Mouse (Mus musculus) brain, embryonic 14.5 days (tissue): ENCODE measurements at regions not wholly inside any gene's neighbourhood (a gene's known extent, or its start where the extent isn't known, plus 50 kb on each side); places are given as distances from the start of the nearest gene placed in this dataset.

Experiments used
- DNase-seq: peaks from one replicate; pipeline ENCODE4 v3.0.0-alpha.2; 2011; ENCODE audit warnings: low read depth
- CTCF ChIP-seq: fragments of 200-500 bp; IDR thresholded peaks from 2 replicates; pipeline ENCODE4 v1.5.1; 2012; ENCODE audit warnings: inconsistent platforms, mild to moderate bottlenecking, moderate library complexity, borderline replicate concordance; ENCODE audit not compliant: insufficient read depth, insufficient read length; ENCODE audit errors: extremely low read depth
- POLR2A ChIP-seq: fragments of 200-500 bp; IDR thresholded peaks from 2 replicates; pipeline ENCODE4 v1.6.1; 2012; ENCODE audit warnings: mild to moderate bottlenecking, inconsistent platforms, borderline replicate concordance; ENCODE audit not compliant: poor library complexity, insufficient read depth, insufficient read length, severe bottlenecking; ENCODE audit errors: extremely low read depth

DNA sequence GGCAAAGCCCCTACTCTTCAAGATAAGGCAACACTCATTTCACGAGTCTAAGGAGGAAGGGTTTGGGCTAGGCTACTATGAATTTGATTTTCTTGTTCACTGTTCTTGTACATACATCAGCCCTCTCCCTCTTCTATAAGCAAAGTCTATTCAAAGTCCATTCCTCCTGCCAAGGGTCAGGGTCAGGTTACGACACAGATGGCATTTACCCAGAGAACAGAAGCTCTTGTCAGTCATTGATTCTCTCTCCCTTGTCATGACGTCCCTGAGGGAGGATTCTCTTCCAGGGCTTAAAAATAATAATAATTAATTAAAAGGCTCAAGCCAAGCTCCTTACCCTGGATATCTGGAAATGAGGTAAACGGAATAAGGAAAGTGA is 222.7 kb downstream of the Rchy1 start:
- DNase-seq, result no peak
- no peak for TF ChIP-seq CTCF
- no peak for TF ChIP-seq POLR2A

DNA sequence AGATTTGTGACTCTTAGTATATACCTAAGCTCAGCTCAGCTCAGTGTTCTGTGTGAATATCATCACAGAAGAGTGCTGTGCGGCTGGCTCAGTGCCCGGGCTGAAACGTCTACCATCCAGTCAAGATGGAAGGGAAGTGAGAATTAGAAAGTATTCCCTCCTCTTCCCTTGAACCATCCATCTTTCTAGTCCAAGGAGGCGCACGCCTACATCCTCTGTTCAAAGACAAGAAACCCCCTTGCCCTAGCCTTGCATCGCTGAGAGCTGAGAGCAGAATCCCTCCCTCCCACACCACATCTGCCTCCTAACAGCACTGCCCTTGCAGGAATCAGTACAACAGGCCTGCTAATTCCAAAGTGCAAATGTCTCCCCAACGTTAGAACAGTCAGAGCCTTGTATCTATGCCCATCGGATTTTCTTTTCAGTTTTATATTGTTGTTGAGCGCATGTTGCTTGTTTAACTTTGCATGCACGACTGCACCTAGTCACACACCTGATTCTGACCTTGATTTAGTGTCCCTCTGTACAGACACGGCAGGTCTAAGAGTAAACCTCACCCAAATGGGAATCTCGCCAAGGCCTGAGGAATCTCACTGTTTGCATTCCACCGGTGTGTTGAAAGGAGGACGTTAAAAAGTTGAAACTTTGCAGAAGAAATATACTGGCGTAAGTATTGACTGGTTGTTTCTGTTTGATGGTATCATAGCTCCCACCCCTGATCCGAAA is 222.2 kb downstream of the Parm1 start:
- peak; percentile 59 for DNase-seq

DNA sequence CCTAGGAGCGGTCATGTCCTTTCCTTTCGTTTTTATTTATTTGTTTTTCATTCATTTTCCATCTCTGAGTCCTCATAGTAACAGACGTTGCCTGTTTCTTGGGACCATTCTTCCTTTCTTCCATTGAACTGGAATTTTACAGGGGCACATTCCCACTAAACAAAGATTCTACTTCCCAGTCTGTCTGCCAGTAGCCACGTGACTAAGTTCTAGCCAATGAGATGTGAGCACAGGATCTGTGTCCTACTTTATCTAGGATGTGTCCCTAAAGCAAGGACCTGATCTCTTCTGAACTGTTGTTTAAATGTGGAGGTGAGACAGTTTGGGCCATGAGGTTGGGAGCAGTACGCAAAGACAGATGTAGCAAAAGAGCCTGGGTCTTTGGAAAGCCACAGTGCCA is 214.6 kb downstream of the Parm1 start:
- no peak for DNase-seq
- TF ChIP-seq CTCF, result no peak
- TF ChIP-seq POLR2A, result no peak

More for the DNA sequence above, 222.2 kb downstream of the Parm1 start:
- TF ChIP-seq POLR2A, result no peak
- no peak for TF ChIP-seq CTCF

DNA sequence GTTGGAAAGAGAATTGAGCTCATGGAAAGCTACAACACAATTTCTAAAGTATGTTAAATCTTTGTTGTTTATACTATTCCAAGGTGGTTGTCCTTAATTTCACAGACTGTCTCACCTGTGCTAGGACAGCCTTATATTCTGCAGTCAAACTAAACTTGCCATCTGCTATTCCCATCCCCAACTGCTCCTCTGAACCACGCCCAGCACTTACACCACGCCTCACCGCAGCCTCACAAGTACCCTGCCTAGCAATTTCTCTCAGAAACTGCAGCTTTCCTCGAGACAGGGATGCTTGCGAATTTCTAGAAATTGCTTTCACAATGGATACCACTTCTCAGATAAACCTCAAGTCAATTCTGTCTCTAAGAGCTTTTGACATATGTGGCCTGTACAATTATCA is 213.7 kb downstream of the Parm1 start:
- no peak for DNase-seq
- TF ChIP-seq POLR2A, result no peak
- no peak for TF ChIP-seq CTCF

DNA sequence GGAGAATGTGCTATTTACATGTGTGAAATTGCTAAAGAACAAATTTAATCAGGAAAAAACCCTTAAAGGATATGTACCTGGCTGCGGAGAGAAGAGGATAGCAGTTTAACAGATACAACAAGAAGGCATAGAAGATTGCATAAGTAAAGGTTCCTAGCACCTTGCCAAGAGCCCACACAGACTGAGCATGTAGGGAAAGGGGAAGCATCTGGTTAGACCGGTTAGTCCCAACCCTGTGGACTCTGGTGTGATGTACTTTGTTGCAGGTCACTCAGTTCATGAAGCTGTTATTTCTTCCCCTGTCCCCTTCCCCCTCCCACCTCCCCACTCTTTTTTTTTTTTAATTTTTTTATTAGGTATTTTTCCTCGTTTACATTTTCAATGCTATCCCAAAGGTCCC is 212.5 kb downstream of the Parm1 start:
- no peak for DNase-seq
- TF ChIP-seq CTCF (no peak), POLR2A (no peak)

DNA sequence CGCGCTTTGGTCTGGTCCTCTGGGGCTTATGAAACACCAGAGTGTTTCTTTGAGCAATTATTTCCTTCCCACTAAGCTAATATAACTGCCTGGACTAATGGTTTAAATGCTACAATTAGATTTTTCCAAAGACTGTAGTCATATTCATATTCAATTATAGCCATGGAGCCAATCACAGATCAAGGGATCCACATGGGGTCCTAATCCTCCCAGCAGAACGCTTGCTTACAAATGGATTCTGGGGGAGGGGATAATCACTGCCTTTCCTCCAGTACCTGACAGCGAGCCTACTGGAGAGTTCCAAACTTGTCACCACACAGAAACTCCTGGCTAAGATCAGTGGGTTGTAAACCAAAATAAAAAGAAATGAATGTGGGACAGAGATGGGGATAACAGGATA is 212.0 kb downstream of the Parm1 start:
- peak; percentile 70 for DNase-seq
- TF ChIP-seq POLR2A (no peak), CTCF (no peak)

DNA sequence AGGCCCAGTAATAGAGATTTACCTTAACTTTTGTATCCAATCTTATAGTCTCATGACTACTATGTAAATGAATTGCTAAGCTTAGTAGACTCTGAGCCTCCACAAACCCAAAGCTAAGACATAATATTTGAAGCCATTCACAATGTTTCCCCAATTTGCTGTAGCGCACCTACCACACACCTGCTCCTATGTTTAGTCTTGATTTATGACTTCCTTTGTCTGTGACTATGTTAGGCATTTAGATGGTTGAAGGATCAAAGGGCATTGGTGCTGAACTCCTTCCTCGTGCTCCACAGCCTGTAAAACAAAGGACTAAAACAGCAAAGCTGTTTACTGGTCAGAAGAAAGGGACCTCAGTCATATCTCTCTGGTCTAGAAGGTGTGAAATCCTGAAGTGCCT is 210.0 kb downstream of the Parm1 start:
- TF ChIP-seq POLR2A (no peak), CTCF (no peak)
- DNase-seq, result no peak

DNA sequence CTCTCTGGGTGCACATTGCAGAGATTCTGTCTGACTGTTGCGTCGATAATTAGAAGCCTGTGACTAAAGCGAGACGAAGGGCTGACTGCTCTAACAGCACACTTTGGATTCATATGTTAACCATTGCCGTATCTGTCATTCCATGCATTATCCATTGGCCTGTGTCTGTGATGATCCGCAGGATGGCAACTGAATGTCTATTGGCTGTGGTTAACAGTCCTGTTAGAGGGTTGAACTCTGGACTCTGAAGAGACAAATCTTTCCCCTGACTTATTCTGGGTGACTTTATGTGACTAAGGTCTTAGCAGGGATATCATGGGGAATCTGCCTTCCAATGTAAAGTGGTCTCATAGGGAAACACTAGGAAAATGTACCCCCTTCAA is 208.7 kb downstream of the Parm1 start:
- TF ChIP-seq CTCF (no peak), POLR2A (no peak)
- DNase-seq, result no peak

DNA sequence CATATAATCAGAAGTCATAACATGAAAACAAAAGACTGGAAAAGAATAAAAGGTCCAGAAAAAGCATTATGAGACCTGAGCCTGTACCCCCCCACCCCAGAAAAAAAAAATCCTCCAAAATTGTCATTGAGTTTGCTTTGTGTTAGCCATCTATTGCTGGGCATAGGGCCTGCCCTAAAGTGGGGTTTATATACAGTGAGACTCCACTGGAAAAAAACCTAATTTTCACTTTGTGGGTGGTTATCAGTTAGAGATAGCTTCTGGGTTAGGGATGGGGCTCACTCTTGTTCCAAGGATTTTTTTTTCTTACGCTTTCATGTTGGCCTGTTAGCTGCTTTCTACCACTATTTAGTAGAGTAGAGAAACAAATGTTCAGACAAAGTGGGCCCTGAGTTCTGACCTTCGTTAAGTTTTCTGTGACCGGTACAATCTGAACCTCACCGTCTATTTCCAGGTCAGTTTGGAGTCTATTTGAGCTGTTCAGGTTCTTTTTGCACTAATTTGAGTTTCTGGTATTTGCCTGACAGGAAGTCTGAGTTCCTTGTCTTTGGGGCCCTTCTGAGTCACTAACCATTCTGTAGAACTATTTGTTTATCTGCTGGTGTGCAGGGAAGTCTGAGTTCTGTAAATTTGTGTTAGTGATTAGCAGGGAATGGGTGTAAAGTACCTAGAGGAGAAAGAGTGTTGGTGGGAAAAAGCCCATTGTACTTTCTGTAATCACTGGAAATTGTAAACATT is 208.1 kb downstream of the Parm1 start:
- TF ChIP-seq CTCF, result no peak
- no peak for TF ChIP-seq POLR2A
- DNase-seq, result no peak

DNA sequence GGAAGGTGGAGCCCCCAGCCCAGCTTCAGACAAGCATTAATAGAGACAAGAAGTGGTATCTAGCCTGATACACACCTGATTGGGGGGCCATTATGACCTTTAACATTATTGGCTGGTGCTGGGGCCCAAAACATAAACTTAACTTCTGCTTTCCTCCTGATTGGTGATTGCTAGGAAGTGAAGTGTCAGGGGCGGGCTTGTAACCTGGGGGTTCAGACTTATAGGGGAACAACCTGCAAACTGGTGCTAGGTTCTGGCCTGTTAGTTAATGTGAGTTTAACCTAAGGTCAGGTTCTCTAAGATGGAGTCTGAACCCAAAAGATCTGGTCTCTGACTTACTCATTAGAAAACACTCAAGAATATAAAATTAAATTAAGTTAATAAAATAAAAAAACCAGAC is 207.5 kb downstream of the Parm1 start:
- DNase-seq, result no peak
- TF ChIP-seq CTCF, result no peak

DNA sequence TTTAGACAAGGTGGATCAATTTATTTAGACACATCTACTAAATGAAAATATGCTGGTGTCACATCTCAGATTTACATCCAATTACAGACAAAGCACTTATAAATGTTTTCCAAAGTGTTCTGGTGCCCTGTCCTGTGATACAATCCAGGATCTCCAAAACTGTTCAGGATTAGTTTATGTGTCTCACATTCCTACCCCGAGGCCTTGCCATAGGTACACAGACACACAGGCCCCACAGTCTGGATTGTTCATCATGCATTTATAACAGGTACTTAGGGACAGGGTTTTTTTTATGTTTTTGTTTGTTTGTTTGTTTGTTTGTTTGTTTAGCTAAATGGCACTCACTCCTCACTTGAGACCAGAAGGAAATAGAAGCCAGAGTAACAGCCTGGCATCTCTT is 206.0 kb downstream of the Parm1 start:
- TF ChIP-seq POLR2A, result no peak

DNA sequence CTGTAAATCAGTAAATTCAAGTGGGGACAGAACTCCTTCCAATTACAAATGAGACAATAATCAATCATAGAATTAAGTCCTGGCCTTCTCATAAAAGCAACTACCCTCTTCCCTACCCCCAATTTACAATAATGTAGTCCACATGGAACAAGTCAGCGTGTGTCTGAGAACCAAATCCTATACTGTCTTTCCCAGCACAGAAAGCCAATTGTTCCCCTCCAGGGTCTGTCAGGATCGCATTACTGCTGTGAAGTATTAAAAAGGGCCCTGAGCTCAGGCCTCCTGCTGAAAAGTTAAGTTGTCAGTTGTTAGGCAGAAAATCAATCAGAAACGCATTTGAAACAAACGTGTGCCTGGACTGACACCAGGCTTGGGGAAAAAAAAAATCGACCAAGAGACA is 205.6 kb downstream of the Parm1 start:
- no peak for TF ChIP-seq POLR2A
- no peak for TF ChIP-seq CTCF

More for the DNA sequence above, 206.0 kb downstream of the Parm1 start:
- no peak for DNase-seq

DNA sequence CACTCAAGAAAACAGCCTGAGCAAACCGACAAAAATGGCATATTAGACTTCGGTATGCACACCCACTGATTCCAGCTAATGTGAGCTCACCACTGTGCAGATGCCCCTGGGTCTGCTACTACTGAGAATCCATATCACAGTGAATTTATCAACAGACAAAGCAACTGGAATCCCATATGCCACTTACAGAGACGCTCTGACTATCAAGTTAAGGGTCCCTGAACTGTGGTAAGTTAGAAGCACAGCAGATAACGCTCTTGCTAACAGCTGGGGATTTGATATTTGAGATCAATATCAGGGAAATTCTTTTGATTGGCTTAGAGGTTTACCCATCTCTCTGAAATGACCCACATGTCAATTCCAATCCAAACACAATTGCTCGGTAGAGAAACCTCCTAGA is 205.0 kb downstream of the Parm1 start:
- peak; percentile 23 for DNase-seq
- TF ChIP-seq POLR2A (no peak), CTCF (no peak)

More for the DNA sequence above, 205.6 kb downstream of the Parm1 start:
- DNase-seq, result peak; percentile 73
